Mouse (Mus musculus): ENCODE results near the gene Rbm17. TPM values are rescaled to one million over a fixed set of nuclear protein-coding genes. Genes with fewer than 3 reads are reported as not detected.
A peak's percentile ranks its signal among the peaks of the same experiment; 100 is the strongest.

The Rbm17 gene
- polyA plus RNA-seq (2016; fragmentation: Nextera tagmentation; extraction: Ambion mirVana), result 187 and 188 TPM in 2 replicates

DNA sequence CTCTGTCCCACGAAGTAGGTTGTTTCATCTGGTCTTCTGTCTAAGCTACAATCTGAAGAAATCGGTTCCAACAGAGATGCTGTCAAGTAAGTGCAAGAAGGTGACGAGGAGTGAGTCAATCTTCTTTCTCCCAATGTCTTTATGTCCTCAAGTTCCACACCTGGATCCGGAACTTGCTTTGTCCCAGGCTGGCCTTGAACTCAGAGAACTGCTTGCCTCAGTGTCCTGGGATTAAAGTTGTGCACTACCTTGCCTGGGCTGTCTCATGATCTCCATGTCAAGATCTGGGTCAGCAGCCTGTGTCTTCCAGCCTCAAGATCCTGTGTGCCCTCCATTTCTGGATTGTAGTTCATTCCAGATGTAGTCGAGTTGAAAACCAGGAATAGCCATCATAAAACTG is at the start of gene Rbm17:
TSS of gene Rbm17 (minus strand) at position 101 of the 400 bp plus-strand sequence.
- Histone ChIP-seq H3K4me2 (peak within 1 kb of the TSS; percentile 89), H3K4me1 (peaks cover 10% of the 10 kb centered on the region), H3K27ac (peak within 1 kb of the TSS; percentile 73), H3K27me3 (no peaks in the 10 kb centered on the region), H3K9ac (peak within 1 kb of the TSS; percentile 96), H3K36me3 (replicated peaks) (peaks cover 18% of the 10 kb centered on the region), H3K9me3 (no peaks in the 10 kb centered on the region), H3K4me3 (replicated peaks) (peak within 1 kb of the TSS; percentile 94)
- ATAC-seq (ENCODE audit: low FRiP score), result no peak
- 87% methylated on average over 5 of the region's 5 CpGs for WGBS

DNA sequence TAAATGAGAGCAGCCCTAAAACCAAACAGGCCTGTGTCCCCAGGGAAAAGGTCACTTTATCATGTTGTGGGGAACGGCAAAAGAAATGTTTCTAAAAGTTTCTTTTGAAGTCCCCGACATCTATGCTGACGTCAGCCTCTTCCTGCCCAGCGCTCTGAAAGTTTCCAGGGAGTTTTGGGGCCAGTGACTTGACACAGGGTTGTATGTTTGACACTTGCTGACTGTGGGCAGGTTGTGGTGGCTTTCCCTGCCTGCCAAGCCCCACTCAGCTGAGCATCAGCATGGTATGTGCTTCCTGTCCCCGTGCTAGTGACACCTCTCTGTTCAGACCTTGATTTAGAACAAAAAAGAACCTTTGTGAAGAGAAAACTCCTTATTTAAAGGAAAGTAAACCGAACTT is 49.4 kb upstream of the Rbm17 start:
- H3K9me3 ChIP-seq, result no peaks in the 10 kb centered on the region
- H3K4me2 ChIP-seq, result no peak overlapping the region
- H3K27me3 ChIP-seq, result no peaks in the 10 kb centered on the region
- no peak overlapping the region for H3K27ac ChIP-seq
- ATAC-seq (ENCODE audit: low FRiP score), result no peak
- no peak overlapping the region for H3K4me3 ChIP-seq (replicated peaks)
- H3K4me1 ChIP-seq, result no peaks in the 10 kb centered on the region
- H3K36me3 ChIP-seq (replicated peaks), result no peaks in the 10 kb centered on the region
- 60% methylated on average over 6 of the region's 6 CpGs for WGBS
- no peak overlapping the region for H3K9ac ChIP-seq

DNA sequence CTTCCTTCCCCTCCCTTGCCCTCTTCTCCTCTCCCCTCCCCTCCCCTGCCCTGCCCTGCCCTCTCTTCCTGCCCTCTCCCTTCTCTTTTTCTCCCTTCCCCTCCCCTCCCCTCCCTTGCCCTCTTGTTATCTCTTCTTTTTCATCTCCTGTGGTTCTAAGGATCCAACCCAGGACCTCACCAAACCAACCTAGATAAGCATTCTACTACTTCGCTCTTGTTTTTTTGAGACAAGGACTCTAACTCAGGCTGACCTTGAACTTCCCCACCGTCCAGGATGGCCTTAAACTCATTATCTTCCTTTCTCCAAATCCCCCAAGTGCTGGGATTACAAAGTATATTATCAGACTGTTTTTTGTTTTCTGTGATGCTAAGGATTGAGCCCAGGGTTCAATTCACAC is 48.8 kb upstream of the Rbm17 start:
- Histone ChIP-seq H3K4me1 (no peaks in the 10 kb centered on the region), H3K9me3 (no peaks in the 10 kb centered on the region), H3K36me3 (replicated peaks) (no peaks in the 10 kb centered on the region), H3K4me2 (no peak overlapping the region), H3K9ac (no peak overlapping the region), H3K4me3 (replicated peaks) (no peak overlapping the region), H3K27me3 (no peaks in the 10 kb centered on the region), H3K27ac (no peak overlapping the region)
- WGBS, result 75% methylated on average over 2 of the region's 2 CpGs
- no peak for ATAC-seq (ENCODE audit: low FRiP score)

DNA sequence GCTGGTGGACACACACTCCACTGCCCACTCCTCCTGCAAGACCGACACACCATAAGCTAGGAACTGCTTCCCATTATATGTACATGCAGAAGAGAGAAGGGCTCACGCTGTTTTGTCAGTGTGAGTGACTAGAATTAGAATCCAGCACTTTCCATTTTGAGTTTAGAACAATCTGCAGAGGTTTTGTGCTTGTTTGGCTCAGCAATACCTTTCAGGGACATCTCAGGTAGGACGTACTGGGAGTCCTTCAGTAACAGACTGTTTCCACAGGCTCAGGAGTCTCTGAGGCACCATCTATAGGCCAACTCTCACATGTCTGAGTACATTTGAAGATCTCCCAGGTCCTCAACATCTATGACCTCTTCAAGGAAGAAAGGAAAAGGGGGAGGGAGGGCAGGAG is 48.2 kb upstream of the Rbm17 start:
- Histone ChIP-seq H3K9me3 (no peaks in the 10 kb centered on the region), H3K4me1 (no peaks in the 10 kb centered on the region), H3K27me3 (no peaks in the 10 kb centered on the region), H3K4me3 (replicated peaks) (no peak overlapping the region), H3K36me3 (replicated peaks) (no peaks in the 10 kb centered on the region), H3K9ac (no peak overlapping the region), H3K4me2 (no peak overlapping the region), H3K27ac (no peak overlapping the region)
- 81% methylated on average over 3 of the region's 3 CpGs for WGBS
- ATAC-seq (ENCODE audit: low FRiP score), result no peak

DNA sequence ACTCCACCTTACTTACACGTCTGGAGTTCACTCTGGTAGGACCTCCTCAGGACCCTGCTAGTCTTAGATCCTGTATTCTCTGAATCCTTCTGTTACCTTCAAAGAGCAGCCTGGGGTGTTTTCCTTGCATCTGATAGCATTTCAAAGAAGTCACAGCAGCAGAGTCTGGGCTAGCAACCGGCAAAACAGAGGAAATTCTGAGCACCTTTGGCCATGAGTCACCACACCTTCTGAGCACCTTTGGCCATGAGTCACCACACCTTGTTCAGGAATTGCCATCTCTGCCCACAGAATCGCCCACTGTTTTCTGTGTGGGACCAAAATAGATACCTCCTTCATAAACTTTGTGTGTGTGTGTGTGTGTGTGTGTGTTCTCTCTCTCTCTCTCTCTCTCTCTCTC is 47.5 kb upstream of the Rbm17 start:
- Histone ChIP-seq H3K27ac (no peak overlapping the region), H3K4me1 (no peaks in the 10 kb centered on the region), H3K9ac (no peak overlapping the region), H3K27me3 (no peaks in the 10 kb centered on the region), H3K4me2 (no peak overlapping the region), H3K36me3 (replicated peaks) (no peaks in the 10 kb centered on the region), H3K4me3 (replicated peaks) (no peak overlapping the region), H3K9me3 (no peaks in the 10 kb centered on the region)
- 58% methylated on average over 3 of the region's 3 CpGs for WGBS
- ATAC-seq (ENCODE audit: low FRiP score), result no peak

DNA sequence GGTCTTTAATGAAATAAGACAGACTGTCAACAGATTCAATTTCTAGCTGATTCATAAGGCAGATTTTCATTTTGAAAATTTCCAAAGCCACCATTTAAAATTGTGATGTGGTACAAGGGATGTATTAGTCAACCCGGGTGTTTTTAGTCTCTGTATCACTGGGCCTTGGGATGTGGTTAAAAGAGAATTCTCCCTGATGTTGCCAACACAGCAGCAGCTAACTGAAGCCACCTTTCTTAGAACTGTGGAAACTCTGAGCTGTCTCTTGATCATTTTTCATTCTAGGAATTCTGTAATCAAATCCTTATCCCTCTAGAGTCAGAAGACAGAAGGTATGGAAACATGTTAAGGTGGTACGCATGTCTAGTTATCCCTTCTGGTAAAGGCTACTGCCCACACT is 41.3 kb upstream of the Rbm17 start:
- ATAC-seq (ENCODE audit: low FRiP score), result no peak
- H3K27me3 ChIP-seq, result no peaks in the 10 kb centered on the region
- H3K9ac ChIP-seq, result no peak overlapping the region
- H3K4me1 ChIP-seq, result no peaks in the 10 kb centered on the region
- H3K4me2 ChIP-seq, result no peak overlapping the region
- no peaks in the 10 kb centered on the region for H3K9me3 ChIP-seq
- no peak overlapping the region for H3K27ac ChIP-seq
- no peak overlapping the region for H3K4me3 ChIP-seq (replicated peaks)
- H3K36me3 ChIP-seq (replicated peaks), result no peaks in the 10 kb centered on the region
- WGBS, result 88% methylated on average over 2 of the region's 2 CpGs

DNA sequence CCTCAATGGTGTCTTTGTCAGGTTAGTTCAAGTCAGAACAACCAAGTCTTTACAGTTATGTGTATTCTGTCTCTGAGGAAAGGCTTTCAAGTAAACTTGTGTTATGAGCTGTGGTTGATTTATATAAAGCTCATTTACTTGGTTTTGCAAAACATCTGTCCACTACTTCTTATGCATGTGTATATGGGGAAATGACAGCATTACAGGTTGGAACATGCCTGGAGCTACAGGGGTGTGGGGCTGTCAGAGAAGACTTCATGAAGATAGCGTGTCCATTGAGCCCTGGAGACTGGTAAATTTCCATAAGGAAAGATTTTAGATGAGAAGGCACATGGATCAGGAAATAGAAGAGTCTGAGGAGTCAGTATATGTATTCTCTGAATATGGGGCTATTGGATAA is 40.1 kb upstream of the Rbm17 start:
- Histone ChIP-seq H3K9ac (no peak overlapping the region), H3K4me3 (replicated peaks) (no peak overlapping the region), H3K27me3 (no peaks in the 10 kb centered on the region), H3K27ac (no peak overlapping the region), H3K4me2 (no peak overlapping the region), H3K4me1 (no peaks in the 10 kb centered on the region), H3K9me3 (no peaks in the 10 kb centered on the region), H3K36me3 (replicated peaks) (no peaks in the 10 kb centered on the region)
- no peak for ATAC-seq (ENCODE audit: low FRiP score)
- WGBS, result 70% methylated on average over 1 of the region's 1 CpGs

DNA sequence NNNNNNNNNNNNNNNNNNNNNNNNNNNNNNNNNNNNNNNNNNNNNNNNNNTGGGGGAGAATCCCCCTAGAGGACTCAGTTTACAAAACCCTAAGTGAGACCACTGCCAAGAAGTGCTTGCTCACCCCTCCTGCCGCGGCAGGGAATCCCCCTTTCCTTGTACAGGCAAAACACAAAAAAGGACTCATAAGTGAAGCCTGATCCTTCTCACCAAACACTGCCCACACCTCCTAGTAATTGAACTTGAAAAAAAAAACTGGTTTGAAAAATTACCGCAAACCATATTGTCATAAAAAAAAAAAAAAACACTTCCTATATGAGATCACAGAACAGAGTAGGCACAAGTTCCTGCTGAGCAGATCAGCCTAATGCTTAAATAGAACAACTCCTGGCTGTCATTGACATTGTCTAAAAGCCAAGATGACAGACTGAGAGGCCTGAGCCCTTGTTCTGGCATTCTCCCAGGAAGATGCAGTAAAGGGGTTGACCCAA is 38.5 kb upstream of the Rbm17 start, which contains the start of gene Il2ra:
TSS of gene Il2ra (plus strand) at position 357 of the 491 bp plus-strand sequence.
- no peaks in the 10 kb centered on the region for H3K4me1 ChIP-seq
- no peak within 1 kb of the TSS for H3K9ac ChIP-seq
- no peak within 1 kb of the TSS for H3K4me3 ChIP-seq (replicated peaks)
- no peak for ATAC-seq (ENCODE audit: low FRiP score)
- no peaks in the 10 kb centered on the region for H3K36me3 ChIP-seq (replicated peaks)
- no peaks in the 10 kb centered on the region for H3K9me3 ChIP-seq
- WGBS, result 91% methylated on average over 3 of the region's 3 CpGs
- H3K4me2 ChIP-seq, result no peak within 1 kb of the TSS
- no peaks in the 10 kb centered on the region for H3K27me3 ChIP-seq
- H3K27ac ChIP-seq, result no peak within 1 kb of the TSS

DNA sequence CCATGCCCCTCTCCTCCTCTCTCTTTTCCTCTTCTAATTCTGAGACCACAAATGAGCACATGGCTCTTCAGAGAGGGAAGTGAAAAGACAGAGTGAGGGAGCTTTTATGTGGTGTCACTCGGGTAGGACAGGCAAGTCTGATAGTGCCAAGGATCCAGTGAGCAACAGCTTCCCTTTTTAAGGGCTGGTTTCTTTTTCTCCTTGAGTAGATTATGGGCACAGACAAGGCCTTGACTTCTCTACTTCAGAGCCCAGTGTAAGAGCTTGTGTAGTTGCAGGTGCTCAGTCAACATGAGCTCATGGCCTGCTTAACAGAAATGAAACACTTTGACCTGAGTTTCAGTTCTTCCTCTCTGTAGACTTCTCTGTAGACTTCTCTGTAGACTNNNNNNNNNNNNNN is 33.2 kb upstream of the Rbm17 start:
- H3K9ac ChIP-seq, result no peak overlapping the region
- H3K9me3 ChIP-seq, result no peaks in the 10 kb centered on the region
- no peaks in the 10 kb centered on the region for H3K36me3 ChIP-seq (replicated peaks)
- no peak for ATAC-seq (ENCODE audit: low FRiP score)
- no peaks in the 10 kb centered on the region for H3K4me1 ChIP-seq
- H3K27me3 ChIP-seq, result no peaks in the 10 kb centered on the region
- 70% methylated on average over 1 of the region's 1 CpGs for WGBS
- H3K4me2 ChIP-seq, result no peak overlapping the region
- H3K4me3 ChIP-seq (replicated peaks), result no peak overlapping the region
- H3K27ac ChIP-seq, result no peak overlapping the region

DNA sequence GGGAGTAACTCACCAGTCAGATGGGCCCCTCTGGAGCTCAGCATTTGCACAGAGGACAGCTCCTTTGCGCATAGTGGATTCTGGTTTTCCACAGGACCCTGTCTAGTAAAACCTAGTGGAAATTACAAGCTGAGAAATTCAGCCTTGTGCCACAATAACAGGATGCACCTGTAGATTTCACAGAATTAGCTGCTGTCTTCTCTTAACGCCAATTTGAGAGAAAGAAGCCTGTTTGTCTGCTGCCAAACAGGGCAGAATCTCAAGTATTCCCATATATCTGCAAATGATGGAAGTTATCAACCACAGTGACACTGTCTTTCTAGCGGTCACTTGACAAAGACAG is 32.2 kb upstream of the Rbm17 start:
- no peak overlapping the region for H3K4me2 ChIP-seq
- ATAC-seq (ENCODE audit: low FRiP score), result no peak
- no peaks in the 10 kb centered on the region for H3K9me3 ChIP-seq
- no peaks in the 10 kb centered on the region for H3K36me3 ChIP-seq (replicated peaks)
- no peak overlapping the region for H3K9ac ChIP-seq
- H3K27ac ChIP-seq, result no peak overlapping the region
- 83% methylated on average over 3 of the region's 3 CpGs for WGBS
- H3K27me3 ChIP-seq, result no peaks in the 10 kb centered on the region
- no peak overlapping the region for H3K4me3 ChIP-seq (replicated peaks)
- H3K4me1 ChIP-seq, result no peaks in the 10 kb centered on the region

DNA sequence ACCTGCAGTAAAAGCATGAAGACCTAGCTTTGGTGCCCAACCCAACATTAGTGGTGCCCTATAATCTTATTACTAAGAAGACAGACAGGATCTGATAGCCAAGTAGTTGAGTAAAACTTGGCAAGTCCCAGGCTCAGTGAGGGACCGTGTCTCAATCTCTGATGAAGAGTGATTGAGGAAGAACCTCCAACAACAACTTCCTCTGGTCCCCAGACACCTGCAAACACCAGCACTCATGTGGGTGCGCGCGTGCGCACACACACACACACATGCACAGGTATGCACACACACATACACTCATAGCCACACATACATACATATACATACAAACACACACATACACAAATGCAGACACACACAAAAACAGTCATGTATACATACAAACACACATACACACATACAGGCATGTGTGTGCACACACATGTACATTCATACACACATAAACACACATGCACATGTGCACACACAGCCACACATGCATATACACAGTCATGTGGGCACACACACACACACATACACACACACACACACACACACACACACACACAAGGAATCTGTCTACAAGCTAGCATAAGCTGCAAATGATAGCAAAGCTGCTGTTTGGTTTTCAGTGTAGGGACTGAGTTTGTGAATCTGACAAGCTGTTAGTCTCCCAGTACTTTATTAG is 31.7 kb upstream of the Rbm17 start:
- no peaks in the 10 kb centered on the region for H3K4me1 ChIP-seq
- 94% methylated on average over 5 of the region's 5 CpGs for WGBS
- H3K9me3 ChIP-seq, result no peaks in the 10 kb centered on the region
- H3K9ac ChIP-seq, result no peak overlapping the region
- H3K4me3 ChIP-seq (replicated peaks), result no peak overlapping the region
- H3K4me2 ChIP-seq, result no peak overlapping the region
- H3K36me3 ChIP-seq (replicated peaks), result no peaks in the 10 kb centered on the region
- no peak for ATAC-seq (ENCODE audit: low FRiP score)
- no peaks in the 10 kb centered on the region for H3K27me3 ChIP-seq
- no peak overlapping the region for H3K27ac ChIP-seq

DNA sequence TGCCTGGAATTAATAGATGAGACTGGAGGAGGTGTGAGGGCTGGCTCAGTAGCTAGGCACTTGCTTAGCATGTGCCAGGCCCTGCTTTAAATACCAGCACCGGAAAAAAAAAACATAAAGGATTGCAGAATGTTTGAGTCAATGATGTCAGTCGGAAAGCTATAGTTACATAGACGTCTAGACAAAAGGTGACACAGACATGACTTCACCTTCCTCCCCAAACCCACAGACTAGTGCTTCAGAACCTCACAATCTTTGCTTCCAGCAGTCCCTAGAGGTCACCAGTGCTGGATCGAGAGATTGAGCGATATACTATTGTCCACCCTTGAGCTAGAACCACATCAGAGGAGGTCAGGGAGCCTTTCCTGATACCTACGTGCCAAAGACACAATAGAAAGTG is 31.1 kb upstream of the Rbm17 start:
- ATAC-seq (ENCODE audit: low FRiP score), result no peak
- H3K36me3 ChIP-seq (replicated peaks), result no peaks in the 10 kb centered on the region
- no peaks in the 10 kb centered on the region for H3K27me3 ChIP-seq
- no peak overlapping the region for H3K4me2 ChIP-seq
- H3K4me1 ChIP-seq, result no peaks in the 10 kb centered on the region
- H3K4me3 ChIP-seq (replicated peaks), result no peak overlapping the region
- no peak overlapping the region for H3K27ac ChIP-seq
- no peaks in the 10 kb centered on the region for H3K9me3 ChIP-seq
- WGBS, result 88% methylated on average over 6 of the region's 6 CpGs
- no peak overlapping the region for H3K9ac ChIP-seq

DNA sequence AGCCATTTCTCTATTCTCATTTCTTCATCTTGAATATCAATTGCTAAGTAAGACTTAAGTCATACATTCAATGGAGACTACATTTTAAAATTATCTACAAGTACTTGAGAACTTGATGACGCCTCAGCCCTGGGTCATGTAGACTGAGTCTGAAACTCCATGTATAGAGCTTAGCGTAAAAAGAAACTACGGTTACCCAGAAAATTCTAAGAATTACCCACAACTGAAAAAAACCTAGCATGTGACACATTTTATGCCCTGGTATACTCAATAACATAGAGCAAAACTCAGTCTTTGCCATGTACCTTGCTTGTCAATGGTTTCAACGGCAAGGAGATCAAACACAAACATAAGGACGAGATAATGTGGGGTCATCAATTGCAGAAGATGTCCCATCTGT is 21.9 kb upstream of the Rbm17 start, which contains the start of gene Gm17490:
TSS of gene Gm17490 (minus strand) at position 375 of the 400 bp plus-strand sequence.
- WGBS, result 96% methylated on average over 5 of the region's 5 CpGs
- Histone ChIP-seq H3K9ac (no peak within 1 kb of the TSS), H3K4me2 (no peak within 1 kb of the TSS), H3K4me1 (no peaks in the 10 kb centered on the region), H3K27ac (no peak within 1 kb of the TSS), H3K4me3 (replicated peaks) (no peak within 1 kb of the TSS), H3K36me3 (replicated peaks) (no peaks in the 10 kb centered on the region), H3K27me3 (no peaks in the 10 kb centered on the region), H3K9me3 (no peaks in the 10 kb centered on the region)
- no peak for ATAC-seq (ENCODE audit: low FRiP score)
